In the genomic region with DNA sequence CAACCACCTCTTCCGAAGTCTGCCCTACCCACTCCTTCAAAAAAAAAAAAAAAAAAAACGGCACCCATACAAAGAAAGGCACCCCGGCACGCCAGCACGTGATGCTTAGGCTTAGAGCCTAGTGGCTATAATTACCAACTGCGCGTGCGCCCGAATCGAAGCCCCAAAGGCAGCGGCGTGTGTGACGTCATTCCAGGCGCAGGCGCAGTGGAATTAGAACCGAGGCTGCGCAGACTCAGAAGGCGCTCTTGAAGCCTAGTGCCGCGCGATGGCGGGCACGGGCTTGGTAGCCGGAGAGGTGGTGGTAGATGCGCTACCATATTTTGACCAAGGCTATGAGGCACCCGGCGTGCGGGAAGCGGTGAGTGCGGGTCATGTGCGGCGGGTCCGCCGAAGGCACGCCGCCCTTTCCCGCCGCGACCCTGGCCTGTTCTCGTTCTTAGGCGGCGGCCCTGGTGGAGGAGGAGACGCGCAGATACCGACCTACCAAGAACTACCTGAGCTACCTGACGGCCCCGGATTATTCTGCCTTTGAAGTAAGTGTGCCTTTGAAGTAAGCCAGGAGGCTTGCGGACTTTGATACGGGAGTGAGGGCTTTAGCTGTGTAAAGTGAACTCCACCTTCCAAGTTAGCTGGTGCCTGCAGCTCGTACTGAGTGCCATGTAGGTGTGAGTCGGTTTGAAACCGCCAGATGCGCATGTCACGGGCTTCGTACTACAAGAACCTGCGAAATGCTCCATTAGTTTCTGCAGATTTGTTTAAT, we compare ENCODE assay signal across 7 mouse cellular contexts. TPM values are rescaled to one million over a fixed set of nuclear protein-coding genes. Genes with fewer than 3 reads are reported as not detected.
A peak's percentile ranks its signal among the peaks of the same experiment; 100 is the strongest.
DNase-seq lines count a peak whose midpoint lies in the region; ATAC-seq and TF ChIP-seq lines count a peak whose summit lies in the region.

A gene (plus strand): TSS at position 151 of the 763 bp plus-strand sequence.

- peak within 1 kb of the TSS; percentile 86 for H3K4me3 ChIP-seq in intestine, postnatal 0 days (ENCODE audit: low read depth, low read length)
- H3K4me3 ChIP-seq in midbrain, embryonic 12.5 days, result peak within 1 kb of the TSS; percentile 77
- peak within 1 kb of the TSS; percentile 90 for H3K4me3 ChIP-seq in small intestine, adult 2 months (ENCODE audit: low read depth, low read length)

- peaks cover 3% of the 10 kb centered on the region; the same call in 1 of the 2 replicates for H3K4me1 ChIP-seq in intestine, postnatal 0 days (replicated peaks; ENCODE audit: control insufficient read depth, insufficient read depth, low read length)
- peaks cover 12% of the 10 kb centered on the region for H3K4me1 ChIP-seq in midbrain, embryonic 12.5 days
- H3K4me1 ChIP-seq in small intestine, adult 2 months (ENCODE audit: control insufficient read depth, insufficient read depth, insufficient read length, low read length), result peaks cover 2% of the 10 kb centered on the region; the same call in 1 of the 2 replicates

- intact Hi-C loops in left cerebral cortex, postnatal 4 days (cut with DNase I), result loop anchor here (5.0 to 10.0 kb wide), 3 partner anchors 103 to 163 kb away; a partner anchor contains a TSS

- H3K4me2 ChIP-seq in intestine, postnatal 0 days (replicated peaks; ENCODE audit: low read depth), result peak within 1 kb of the TSS; percentile 72
- peak within 1 kb of the TSS; percentile 78 for H3K4me2 ChIP-seq in midbrain, embryonic 12.5 days (replicated peaks)

- ATAC-seq in intestine, postnatal 0 days, result peak; percentile 94
- ATAC-seq in midbrain, embryonic 12.5 days (ENCODE audit: low FRiP score, low read depth), result peak; percentile 96

- TF ChIP-seq CTCF in intestine, postnatal 0 days (IDR thresholded peaks at IDR 0.05; ENCODE audit: low read depth), result peak; percentile 51
- TF ChIP-seq CTCF in small intestine, adult 2 months (IDR thresholded peaks at IDR 0.05; ENCODE audit: extremely low read depth, insufficient read length, insufficient replicate concordance, low read depth, low read length), result peak; percentile 4; the same call in 1 of the 2 replicates

- H3K27me3 ChIP-seq in intestine, postnatal 0 days (replicated peaks; ENCODE audit: control insufficient read depth, insufficient read depth, low read length), result no peaks in the 10 kb centered on the region
- no peaks in the 10 kb centered on the region for H3K27me3 ChIP-seq in midbrain, embryonic 12.5 days
- no peaks in the 10 kb centered on the region for H3K27me3 ChIP-seq in small intestine, adult 2 months (ENCODE audit: control insufficient read depth, insufficient read depth, low read length)

- under 1% methylated on average over 56 of the region's 56 CpGs for WGBS in intestine, postnatal 0 days
- under 1% methylated on average over 56 of the region's 56 CpGs for WGBS in midbrain, embryonic 12.5 days
- WGBS in small intestine, adult 2 months, result under 1% methylated on average over 56 of the region's 56 CpGs

- H3K9me3 ChIP-seq in intestine, postnatal 0 days (ENCODE audit: control insufficient read depth), result no peaks in the 10 kb centered on the region
- no peaks in the 10 kb centered on the region for H3K9me3 ChIP-seq in midbrain, embryonic 12.5 days

- peak; percentile 89; the same call in 1 of the 2 replicates for TF ChIP-seq POLR2A in small intestine, adult 2 months (IDR thresholded peaks at IDR 0.05; ENCODE audit: low read depth, low read length)

- peak; percentile 96 for DNase-seq in adrenal gland, adult 8-10 months
- peak; percentile 96 for DNase-seq in embryo, embryonic 9.5 days (ENCODE audit: extremely low spot score)
- DNase-seq in gonadal fat pad, adult 2 months (ENCODE audit: low read depth), result peak; percentile 66
- peak; percentile 99 for DNase-seq in left cerebral cortex, postnatal 4 days

- peak within 1 kb of the TSS; percentile 77 for H3K9ac ChIP-seq in intestine, postnatal 0 days (ENCODE audit: low read depth, low read length)
- peak within 1 kb of the TSS; percentile 87 for H3K9ac ChIP-seq in midbrain, embryonic 12.5 days (replicated peaks)

- peaks cover 23% of the 10 kb centered on the region for H3K36me3 ChIP-seq in intestine, postnatal 0 days (ENCODE audit: control insufficient read depth, insufficient read depth)
- H3K36me3 ChIP-seq in midbrain, embryonic 12.5 days, result peaks cover 28% of the 10 kb centered on the region
- H3K36me3 ChIP-seq in small intestine, adult 2 months (ENCODE audit: control insufficient read depth, insufficient read depth, low read length), result peaks cover 13% of the 10 kb centered on the region

- peak within 1 kb of the TSS; percentile 88 for H3K27ac ChIP-seq in intestine, postnatal 0 days (ENCODE audit: low read depth, low read length)
- H3K27ac ChIP-seq in midbrain, embryonic 12.5 days (replicated peaks), result peak within 1 kb of the TSS; percentile 63
- peak within 1 kb of the TSS; percentile 70 for H3K27ac ChIP-seq in small intestine, adult 2 months (ENCODE audit: insufficient read depth, low read depth, low read length)

RNA-seq across cellular contexts. Expression of the gene that starts here (rescaled TPM):
- total RNA-seq in adrenal gland, adult 8-10 months (2022), result 10 to 100 TPM; 52.7 to 73.4 (median 60.4) TPM
- 22.3 and 28.9 TPM in 2 replicates for polyA plus RNA-seq in gonadal fat pad, adult 2 months (2012; rRNA removed)
- polyA plus RNA-seq in intestine, postnatal 0 days (2015; fragmentation: Nextera tagmentation; extraction: Ambion mirVana), result 88.7 and 93.5 TPM in 2 replicates
- total RNA-seq in left cerebral cortex, postnatal 4 days (2021), result 10 to 100 TPM; 86.1 to 93.7 TPM
- polyA plus RNA-seq in midbrain, embryonic 12.5 days (2016; fragmentation: Nextera tagmentation; extraction: Ambion mirVana), result 228 and 240 TPM in 2 replicates
- polyA plus RNA-seq in small intestine, adult 2 months (2012; rRNA removed), result 7.1 and 10.2 TPM in 2 replicates

Comparison
In these comparisons a context has a peak if more than half of its experiments do, and no peak if none do; other contexts are left out.
1. Peak in every context shown above with its lines: DNase-seq, ATAC-seq, H3K4me3 ChIP-seq and H3K27ac ChIP-seq.